Mouse (Mus musculus): ENCODE results near the gene Smad6. TPM values are rescaled to one million over a fixed set of nuclear protein-coding genes. Genes with fewer than 3 reads are reported as not detected.
A peak's percentile ranks its signal among the peaks of the same experiment; 100 is the strongest.

The Smad6 gene
- 1.8 and 2.9 TPM in 2 replicates for polyA plus RNA-seq (2015; fragmentation: Nextera tagmentation; extraction: Ambion mirVana)

DNA sequence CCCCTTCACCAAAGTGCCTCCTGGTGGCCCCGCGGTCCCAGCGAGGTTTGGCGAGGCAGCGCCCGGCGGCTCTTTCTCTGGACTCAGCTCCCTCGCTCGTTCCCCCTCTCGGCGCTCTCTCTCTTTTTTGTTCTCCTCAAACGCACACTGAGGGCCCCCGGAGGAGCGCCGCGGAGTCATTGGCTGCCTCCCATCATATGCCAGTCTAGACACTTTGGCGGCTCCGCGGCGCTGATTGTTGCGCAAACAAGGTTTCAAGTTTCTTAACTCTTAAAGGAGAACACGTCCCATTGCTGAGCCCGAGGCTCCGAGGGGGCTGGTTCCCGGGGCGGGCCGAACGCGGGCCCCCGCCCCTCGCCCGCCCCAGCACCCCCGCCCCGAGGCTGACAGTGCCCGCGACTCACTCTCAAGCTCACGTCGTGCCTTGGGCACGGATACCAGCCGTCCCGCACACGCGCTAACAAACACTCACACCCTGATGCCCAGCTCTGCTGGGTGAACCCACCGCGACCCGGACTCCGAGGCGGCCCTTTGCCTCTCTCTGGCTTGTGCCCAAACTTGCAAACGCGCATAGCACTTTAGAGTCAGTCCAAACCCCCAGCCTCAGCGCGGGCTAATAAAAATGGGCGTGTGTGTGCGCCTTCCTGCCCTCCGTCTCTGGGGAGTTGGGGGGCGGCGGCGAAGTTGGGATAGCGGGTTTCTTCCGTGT is at the start of gene Smad6:
Gene Smad6, minus strand, starts transcription at position 207 of the 709 bp plus-strand sequence.
- peak within 1 kb of the TSS; percentile 62 for H3K4me3 ChIP-seq (ENCODE audit: low read depth, low read length)
- peak; percentile 75 for TF ChIP-seq EP300 (IDR thresholded peaks at IDR 0.05; ENCODE audit: low read depth)
- peak; percentile 24; the same call in 1 of the 2 replicates for TF ChIP-seq CTCF (IDR thresholded peaks at IDR 0.05; ENCODE audit: low read depth)
- under 1% methylated on average over 60 of the region's 60 CpGs for WGBS (ENCODE audit: insufficient replicate concordance)
- DNase-seq = peak; percentile 89
- peaks cover 54% of the 10 kb centered on the region for H3K4me1 ChIP-seq (ENCODE audit: insufficient read depth)
- peak; percentile 37 for ATAC-seq
- no peaks in the 10 kb centered on the region for H3K36me3 ChIP-seq (replicated peaks; ENCODE audit: insufficient read depth, low read length)
- H3K9me3 ChIP-seq (ENCODE audit: low read length) = no peaks in the 10 kb centered on the region
- peak within 1 kb of the TSS; percentile 73 for H3K9ac ChIP-seq (replicated peaks)
- H3K27me3 ChIP-seq (ENCODE audit: insufficient read depth, low read length) = peaks cover 49% of the 10 kb centered on the region
- H3K27ac ChIP-seq (ENCODE audit: low read depth) = peak within 1 kb of the TSS; percentile 96
- peak within 1 kb of the TSS; percentile 98 for H3K4me2 ChIP-seq (ENCODE audit: low read depth, low read length)

DNA sequence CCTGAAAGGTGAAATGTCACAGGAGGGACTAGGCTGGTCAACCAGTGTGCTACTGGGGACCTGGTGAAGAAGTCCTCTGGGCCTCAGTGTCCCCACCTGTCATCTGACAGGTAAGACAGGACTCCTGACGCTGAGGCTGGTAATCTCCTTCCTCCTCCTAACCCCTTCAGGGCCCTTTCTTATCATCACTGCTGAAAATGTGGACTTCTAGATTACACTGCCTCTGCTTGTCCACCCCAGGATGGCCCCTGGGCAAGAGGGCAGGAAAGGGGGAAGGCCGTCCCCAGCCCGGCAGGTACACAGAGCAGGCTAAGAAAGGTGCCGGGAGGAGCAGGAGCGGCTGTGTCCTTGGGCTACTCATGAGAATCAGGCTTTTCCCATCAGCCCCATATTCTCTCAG is 48.8 kb upstream of the Smad6 start:
- no peaks in the 10 kb centered on the region for H3K27me3 ChIP-seq (ENCODE audit: insufficient read depth, low read length)
- no peak overlapping the region for H3K27ac ChIP-seq (ENCODE audit: low read depth)
- H3K4me3 ChIP-seq (ENCODE audit: low read depth, low read length) = no peak overlapping the region
- peaks cover 34% of the 10 kb centered on the region for H3K4me1 ChIP-seq (ENCODE audit: insufficient read depth)
- peak; percentile 73 for TF ChIP-seq EP300 (IDR thresholded peaks at IDR 0.05; ENCODE audit: low read depth)
- TF ChIP-seq CTCF (IDR thresholded peaks at IDR 0.05; ENCODE audit: low read depth) = no peak
- 60% methylated on average over 5 of the region's 5 CpGs for WGBS (ENCODE audit: insufficient replicate concordance)
- H3K4me2 ChIP-seq (ENCODE audit: low read depth, low read length) = peak overlapping the region; percentile 24; the same call in 1 of the 2 replicates
- H3K36me3 ChIP-seq (replicated peaks; ENCODE audit: insufficient read depth, low read length) = no peaks in the 10 kb centered on the region
- no peak overlapping the region for H3K9ac ChIP-seq (replicated peaks)
- no peak for DNase-seq
- peak; percentile 52; the same call in 1 of the 2 replicates for ATAC-seq
- no peaks in the 10 kb centered on the region for H3K9me3 ChIP-seq (ENCODE audit: low read length)

- DNase-seq = no peak
- no peak for ATAC-seq
- H3K36me3 ChIP-seq (replicated peaks; ENCODE audit: insufficient read depth, low read length) = no peaks in the 10 kb centered on the region
- H3K9ac ChIP-seq (replicated peaks) = no peak overlapping the region; the same call in 1 of the 2 replicates
- H3K27ac ChIP-seq (ENCODE audit: low read depth) = peak overlapping the region; percentile 72
- H3K9me3 ChIP-seq (ENCODE audit: low read length) = no peaks in the 10 kb centered on the region
- WGBS (ENCODE audit: insufficient replicate concordance) = 53% methylated on average over 5 of the region's 5 CpGs
- no peaks in the 10 kb centered on the region for H3K27me3 ChIP-seq (ENCODE audit: insufficient read depth, low read length)
- TF ChIP-seq EP300 (IDR thresholded peaks at IDR 0.05; ENCODE audit: low read depth) (no peak), CTCF (IDR thresholded peaks at IDR 0.05; ENCODE audit: low read depth) (no peak)
- no peak overlapping the region for H3K4me3 ChIP-seq (ENCODE audit: low read depth, low read length)
- no peak overlapping the region for H3K4me2 ChIP-seq (ENCODE audit: low read depth, low read length)
- peaks cover 35% of the 10 kb centered on the region for H3K4me1 ChIP-seq (ENCODE audit: insufficient read depth)
These were observed 47.3 kb upstream of the Smad6 start for GRCm38 (mm10) chr9:64069131-64069530.

- no peaks in the 10 kb centered on the region for H3K27me3 ChIP-seq (ENCODE audit: insufficient read depth, low read length)
- TF ChIP-seq EP300 (IDR thresholded peaks at IDR 0.05; ENCODE audit: low read depth) (no peak), CTCF (IDR thresholded peaks at IDR 0.05; ENCODE audit: low read depth) (no peak)
- no peak overlapping the region for H3K9ac ChIP-seq (replicated peaks)
- no peak overlapping the region for H3K4me3 ChIP-seq (ENCODE audit: low read depth, low read length)
- no peak for ATAC-seq
- H3K27ac ChIP-seq (ENCODE audit: low read depth) = peak overlapping the region; percentile 55; the same call in 1 of the 2 replicates
- no peak for DNase-seq
- WGBS (ENCODE audit: insufficient replicate concordance) = no CpG with 5 or more reads among the region's 1 CpGs
- H3K4me1 ChIP-seq (ENCODE audit: insufficient read depth) = peaks cover 35% of the 10 kb centered on the region
- no peaks in the 10 kb centered on the region for H3K36me3 ChIP-seq (replicated peaks; ENCODE audit: insufficient read depth, low read length)
- H3K4me2 ChIP-seq (ENCODE audit: low read depth, low read length) = no peak overlapping the region
- no peaks in the 10 kb centered on the region for H3K9me3 ChIP-seq (ENCODE audit: low read length)
These were observed 46.7 kb upstream of the Smad6 start for GRCm38 (mm10) chr9:64068571-64068970.

- H3K27me3 ChIP-seq (ENCODE audit: insufficient read depth, low read length) = no peaks in the 10 kb centered on the region
- no peaks in the 10 kb centered on the region for H3K36me3 ChIP-seq (replicated peaks; ENCODE audit: insufficient read depth, low read length)
- H3K4me3 ChIP-seq (ENCODE audit: low read depth, low read length) = no peak overlapping the region
- DNase-seq (no peak), ATAC-seq (no peak)
- peaks cover 35% of the 10 kb centered on the region for H3K4me1 ChIP-seq (ENCODE audit: insufficient read depth)
- TF ChIP-seq EP300 (IDR thresholded peaks at IDR 0.05; ENCODE audit: low read depth) = no peak
- TF ChIP-seq CTCF (IDR thresholded peaks at IDR 0.05; ENCODE audit: low read depth) = no peak
- H3K9me3 ChIP-seq (ENCODE audit: low read length) = no peaks in the 10 kb centered on the region
- no peak overlapping the region for H3K9ac ChIP-seq (replicated peaks)
- 88% methylated on average over 5 of the region's 5 CpGs for WGBS (ENCODE audit: insufficient replicate concordance)
- no peak overlapping the region; the same call in 1 of the 2 replicates for H3K27ac ChIP-seq (ENCODE audit: low read depth)
- no peak overlapping the region for H3K4me2 ChIP-seq (ENCODE audit: low read depth, low read length)
These were observed 45.9 kb upstream of the Smad6 start for GRCm38 (mm10) chr9:64067787-64068186.

GRCm38 (mm10) chr9:64060033-64060539 is 38.2 kb upstream of the Smad6 start:
- no peaks in the 10 kb centered on the region for H3K27me3 ChIP-seq (ENCODE audit: insufficient read depth, low read length)
- no peaks in the 10 kb centered on the region for H3K36me3 ChIP-seq (replicated peaks; ENCODE audit: insufficient read depth, low read length)
- no peak for TF ChIP-seq EP300 (IDR thresholded peaks at IDR 0.05; ENCODE audit: low read depth)
- peak; percentile 41 for TF ChIP-seq CTCF (IDR thresholded peaks at IDR 0.05; ENCODE audit: low read depth)
- H3K9ac ChIP-seq (replicated peaks) = peak overlapping the region; percentile 56
- H3K4me3 ChIP-seq (ENCODE audit: low read depth, low read length) = peak overlapping the region; percentile 22; the same call in 1 of the 2 replicates
- under 1% methylated on average over 30 of the region's 30 CpGs for WGBS (ENCODE audit: insufficient replicate concordance)
- peak overlapping the region; percentile 72 for H3K4me2 ChIP-seq (ENCODE audit: low read depth, low read length)
- peak; percentile 81 for DNase-seq
- no peaks in the 10 kb centered on the region for H3K9me3 ChIP-seq (ENCODE audit: low read length)
- peak; percentile 96 for ATAC-seq
- H3K27ac ChIP-seq (ENCODE audit: low read depth) = peak overlapping the region; percentile 69
- peaks cover 20% of the 10 kb centered on the region for H3K4me1 ChIP-seq (ENCODE audit: insufficient read depth)
